Mouse (Mus musculus) WW6 (cell line): ENCODE measurements around the gene Icam1.

Experiments
- DNase-seq: peaks from one replicate; pipeline ENCODE4 v3.0.0-alpha.2; 2013; ENCODE audit warnings: low read depth, low spot score

Icam1 gene

GRCm38 (mm10) chr9:21045235-21045634, 29.4 kb downstream of the Icam1 start:
- no peak for DNase-seq

- no peak for DNase-seq
Measured at GRCm38 (mm10) chr9:21051578-21051977, 35.8 kb downstream of the Icam1 start.

GRCm38 (mm10) chr9:21062928-21063327, 47.1 kb downstream of the Icam1 start:
- DNase-seq, result no peak

- DNase-seq, result no peak
Measured at GRCm38 (mm10) chr9:21067006-21067684, 51.4 kb downstream of the Icam1 start, which contains the start of gene Zglp1. Gene Zglp1, minus strand, starts transcription at chr9:21067093.

- no peak for DNase-seq
Measured at GRCm38 (mm10) chr9:21072641-21073040, 56.9 kb downstream of the Icam1 start.

GRCm38 (mm10) chr9:21073044-21073840, 57.5 kb downstream of the Icam1 start, which contains the start of the genes Gm49373 and Fdx1l:
Gene Gm49373, minus strand, starts transcription at chr9:21073096.
Gene Fdx1l, minus strand, starts transcription at chr9:21073614.
- DNase-seq, result peak; percentile 66

GRCm38 (mm10) chr9:21074173-21074572, 58.4 kb downstream of the Icam1 start:
- no peak for DNase-seq

- DNase-seq, result no peak
Measured at GRCm38 (mm10) chr9:21075625-21076024, 59.8 kb downstream of the Icam1 start.
